Mouse (Mus musculus): ENCODE measurements at regions not wholly inside any gene's neighbourhood (a gene's known extent, or its start where the extent isn't known, plus 50 kb on each side); places are given as distances from the start of the nearest gene placed in this dataset.
"Not testable (repeated sequence)": the region's sequence is repeated elsewhere in the genome, so short reads cannot be mapped to it uniquely, and the experiment has no call there.

DNA sequence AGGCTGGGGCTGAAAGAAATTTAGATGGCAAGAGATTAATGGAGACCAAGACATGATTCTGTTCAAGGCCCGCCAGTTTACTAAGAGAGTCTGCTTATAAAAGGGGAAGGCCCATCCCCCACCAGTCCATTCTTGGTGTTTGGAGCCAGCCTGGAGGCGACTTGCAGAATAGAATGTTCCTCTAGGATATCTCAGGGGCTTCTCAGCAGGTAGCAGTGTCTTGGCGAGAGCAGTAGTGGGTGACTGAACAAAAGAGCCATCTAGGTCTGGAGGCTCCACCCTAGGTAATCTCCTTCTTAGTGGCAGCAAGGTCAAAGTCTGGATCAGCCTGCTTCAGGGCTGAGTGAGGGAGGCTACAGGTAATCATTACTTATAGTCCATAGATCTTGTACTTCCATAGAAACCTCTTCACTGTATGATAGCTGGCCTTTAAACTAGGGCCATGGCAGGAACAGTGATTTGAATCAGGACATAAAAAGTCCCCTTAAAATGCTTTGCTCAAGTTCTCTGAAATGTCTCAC, 166.0 kb upstream of the Gm5538 start:
- DNase-seq, result not testable (repeated sequence)

DNA sequence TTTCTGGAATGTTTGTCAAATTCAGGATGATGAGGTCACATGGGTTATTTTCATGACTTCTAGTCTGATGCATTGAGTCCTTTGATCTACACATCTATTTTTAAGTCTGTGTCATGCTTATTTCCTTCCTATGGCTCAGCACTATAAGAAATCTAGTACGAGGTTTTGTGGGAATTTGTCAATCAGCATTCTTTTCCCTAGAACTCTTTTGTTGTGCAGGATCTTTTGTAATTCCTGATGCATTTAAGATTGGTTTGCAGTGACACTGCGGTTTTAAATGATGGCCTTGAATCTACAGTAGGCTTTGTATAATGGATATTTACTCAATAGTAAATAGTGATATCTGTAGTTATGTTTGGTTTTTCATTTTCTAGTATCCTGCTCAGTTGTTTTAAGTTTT, 187.0 kb upstream of the Gm5538 start:
- no peak for DNase-seq

DNA sequence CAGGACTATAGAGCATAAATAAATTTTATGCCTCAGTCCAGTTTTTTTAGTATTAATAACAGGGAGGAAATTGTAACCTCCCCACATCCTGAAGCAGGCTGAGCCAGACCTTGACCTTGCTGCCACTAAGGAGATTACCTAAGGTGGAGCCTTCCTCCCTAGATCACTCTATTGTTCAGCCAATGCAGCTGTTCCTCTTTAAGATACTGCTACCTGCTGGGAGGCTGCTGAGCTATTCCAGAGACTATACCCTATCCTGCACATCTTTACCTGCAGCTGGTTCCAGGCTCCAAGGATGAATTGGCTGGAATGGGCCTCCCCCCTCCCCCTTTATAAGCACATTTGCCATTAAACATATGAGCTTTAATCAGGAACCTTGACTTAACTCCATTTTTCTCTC, 189.0 kb upstream of the Gm5538 start:
- DNase-seq, result not testable (repeated sequence)

DNA sequence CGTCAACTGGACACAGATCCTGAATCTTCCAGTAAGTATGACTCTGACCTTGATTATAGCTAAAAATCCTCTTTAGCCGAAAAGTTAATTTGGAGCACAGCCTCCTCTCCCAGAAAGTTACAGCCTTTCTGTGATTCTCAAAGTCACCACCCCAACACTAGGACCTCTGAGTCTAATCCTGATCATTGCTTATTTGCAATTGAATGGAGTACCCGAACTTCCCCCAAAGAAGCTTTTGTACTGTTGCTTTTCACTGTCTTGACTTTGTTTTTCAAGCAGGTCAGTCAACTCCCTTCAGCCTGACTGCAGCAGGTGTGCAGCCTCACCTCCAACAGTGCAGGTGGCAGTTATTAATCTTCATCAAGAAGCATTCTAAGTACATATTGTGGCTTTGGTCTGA, 189.7 kb upstream of the Gm5538 start:
- DNase-seq, result not testable (repeated sequence)

DNA sequence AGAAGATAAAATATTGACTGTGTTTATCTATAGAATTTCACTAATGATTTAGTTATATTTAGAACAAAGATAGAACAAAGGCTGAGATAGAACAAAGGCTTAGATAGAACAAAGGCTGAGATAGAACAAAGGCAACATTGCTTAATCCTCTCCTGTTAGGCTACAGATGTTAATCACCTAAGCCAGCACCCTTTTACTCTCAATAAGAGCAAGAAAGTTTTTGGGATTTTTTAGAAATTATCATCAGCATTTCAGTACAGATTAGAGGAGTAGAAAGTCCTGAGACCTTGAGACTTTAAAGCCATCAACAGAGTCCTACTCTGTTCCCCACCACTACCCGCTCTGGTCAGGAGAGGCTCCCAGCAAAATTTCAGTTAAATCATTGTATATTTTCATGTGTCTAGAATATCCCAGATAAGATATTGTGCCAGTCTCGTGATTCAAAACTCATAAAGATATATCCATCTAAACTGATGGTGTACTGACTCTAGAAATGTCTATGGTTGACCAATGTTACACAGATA, 187.2 kb upstream of the Igsf10 start:
- DNase-seq, result no peak

DNA sequence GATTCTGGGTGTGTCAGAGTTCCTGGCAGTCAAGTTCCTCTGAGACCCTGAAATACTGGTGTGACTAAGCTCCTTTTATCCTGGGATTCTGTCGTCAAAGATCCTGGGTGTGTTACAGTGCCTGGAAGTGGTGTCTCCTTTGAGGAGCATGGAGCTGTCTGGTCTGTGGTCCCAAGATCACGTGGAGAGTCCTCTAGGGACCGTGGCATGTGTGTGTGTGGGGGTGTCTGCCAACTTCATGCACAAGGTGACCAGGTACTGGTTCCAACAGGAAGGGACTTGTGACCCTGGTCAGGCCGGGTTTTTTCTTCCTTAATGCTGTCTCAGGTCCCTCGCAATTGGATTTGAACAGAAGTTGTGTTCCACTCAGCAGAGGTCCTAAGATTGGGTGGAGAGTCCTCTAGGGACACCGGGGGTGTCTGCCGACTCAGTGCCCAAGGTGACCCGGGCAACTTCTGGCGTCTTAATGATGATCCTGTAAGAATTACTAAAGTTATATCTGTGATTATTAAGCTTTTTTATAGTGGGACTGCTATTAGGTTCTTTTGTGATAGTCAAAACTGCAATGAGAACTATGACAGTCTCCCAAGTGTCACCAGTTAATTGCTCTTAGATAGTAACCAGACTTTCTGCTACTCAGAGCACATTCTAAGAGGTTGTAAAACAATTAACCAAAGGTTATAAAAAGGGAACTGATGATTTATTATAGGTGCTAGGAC, 186.6 kb upstream of the Igsf10 start:
- DNase-seq, result no peak

DNA sequence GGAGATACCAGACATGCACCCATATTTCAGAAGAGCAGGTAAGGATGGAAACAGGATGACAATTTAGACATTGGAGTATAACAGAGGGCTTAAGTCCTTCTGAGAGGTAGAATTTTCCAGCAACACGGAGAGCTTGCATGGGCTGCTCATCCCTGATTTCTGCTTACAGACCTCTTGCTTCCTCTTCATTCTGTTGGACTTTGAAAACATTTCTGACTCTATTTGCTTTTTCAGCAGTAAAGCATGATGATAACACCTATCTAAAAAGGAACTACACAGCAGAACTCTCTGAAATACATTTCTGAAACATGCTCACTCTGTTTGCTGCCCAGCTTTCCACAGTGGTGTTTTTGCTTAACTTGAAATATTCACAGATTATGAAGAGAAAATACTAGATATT, 176.6 kb upstream of the Igsf10 start:
- no peak for DNase-seq

DNA sequence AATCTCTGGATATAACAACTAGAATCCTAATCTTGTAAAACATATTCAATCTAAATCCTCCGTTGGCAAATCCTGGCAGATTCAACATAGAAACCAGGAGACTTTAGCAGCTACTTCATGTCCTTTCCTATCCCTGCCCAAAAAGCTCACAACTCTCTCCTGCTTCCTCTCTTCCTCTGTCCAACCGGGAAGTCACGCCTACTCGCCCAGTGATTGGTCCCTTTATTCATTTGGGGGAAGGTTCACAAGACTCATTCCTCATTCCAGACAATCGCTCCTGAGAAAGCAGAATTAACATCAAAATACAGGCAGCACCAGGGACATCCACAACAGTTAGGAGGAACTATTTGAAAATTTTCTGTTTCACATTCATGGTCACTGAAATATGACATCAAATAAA, 133.9 kb upstream of the Igsf10 start:
- DNase-seq, result no peak

DNA sequence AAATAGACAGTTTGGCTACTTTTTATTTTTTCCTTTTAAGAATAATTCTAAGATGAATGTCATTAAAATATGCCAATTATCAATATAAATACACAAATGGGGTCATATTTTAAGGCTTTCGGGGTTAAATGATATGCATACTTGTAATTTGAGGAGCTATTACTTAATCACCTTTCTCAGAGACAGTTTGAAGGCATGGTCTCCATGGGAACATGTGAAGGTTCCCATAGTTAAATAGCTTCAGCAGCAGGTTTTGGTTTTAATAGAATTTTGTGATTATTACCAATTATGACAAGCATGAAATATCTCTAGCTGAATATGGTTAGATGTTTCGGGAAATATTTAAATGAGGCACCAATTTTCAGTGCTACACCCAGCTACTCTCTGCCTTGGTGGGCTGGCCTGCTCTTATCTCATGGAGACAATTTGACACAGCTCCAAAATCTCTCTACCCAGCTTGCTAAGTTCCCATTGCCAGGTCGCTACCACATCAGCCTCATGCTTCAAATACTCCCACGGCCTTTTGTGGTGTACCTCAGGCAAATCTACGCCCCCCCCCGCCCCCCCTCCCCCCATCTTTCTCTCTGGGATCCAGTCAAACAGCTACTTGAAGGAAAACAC, 133.4 kb upstream of the Igsf10 start:
- DNase-seq, result no peak

DNA sequence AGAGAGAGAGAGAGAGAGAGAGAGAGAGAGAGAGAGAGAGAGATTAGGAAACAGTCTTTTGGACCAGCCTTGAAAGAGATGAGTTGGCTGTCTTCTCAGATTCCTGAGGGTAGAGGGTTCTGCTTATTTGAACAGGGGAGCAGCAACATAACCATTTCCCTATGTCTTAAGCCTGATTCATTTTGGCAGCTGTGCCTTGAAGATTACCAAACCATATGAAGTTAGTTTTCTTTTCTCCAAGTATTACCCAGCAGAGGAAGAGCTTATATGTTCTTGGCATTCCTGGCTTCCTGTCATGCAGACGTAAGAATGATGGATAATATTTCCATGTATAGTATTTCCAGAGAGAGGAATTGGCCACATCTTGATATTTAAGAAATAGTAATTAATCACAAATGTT, 124.8 kb upstream of the Igsf10 start:
- no peak for DNase-seq

DNA sequence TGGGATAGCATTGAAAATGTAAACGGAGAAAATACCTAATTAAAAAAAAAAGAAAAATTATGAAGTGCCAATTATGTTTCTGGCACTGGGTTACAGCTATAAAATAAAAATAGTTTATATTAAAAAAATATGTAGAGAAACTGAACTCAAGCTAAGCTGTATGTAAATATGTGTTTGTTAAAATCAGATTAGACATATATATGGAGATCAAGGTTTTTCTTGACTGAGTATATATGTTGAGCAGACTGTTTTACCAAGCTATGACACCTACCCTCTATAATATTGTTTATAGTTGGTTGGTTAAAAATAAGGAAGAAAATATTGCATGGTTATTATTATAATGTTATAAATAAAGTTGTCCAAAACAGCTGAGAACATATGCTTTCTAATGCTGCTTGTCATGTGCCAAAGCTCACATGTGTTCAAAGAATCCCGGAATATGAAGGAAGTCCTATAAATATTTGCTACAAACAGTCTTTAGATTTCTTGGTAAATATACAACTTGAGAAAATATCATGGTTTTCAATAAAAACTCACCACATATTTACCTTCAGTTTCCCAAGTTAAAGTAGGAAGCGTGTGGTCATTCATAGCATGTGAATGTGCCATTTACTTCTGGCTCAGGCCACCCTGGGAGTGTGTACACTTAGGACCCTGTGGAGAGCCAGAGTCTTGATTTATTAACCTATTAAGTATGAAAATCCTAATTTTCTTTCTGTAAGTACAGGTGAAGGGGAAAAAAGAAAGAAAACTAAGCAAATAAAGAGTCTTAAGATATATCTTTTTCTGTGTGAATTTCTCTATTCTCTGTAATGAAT, 118.4 kb upstream of the Igsf10 start:
- DNase-seq, result no peak

DNA sequence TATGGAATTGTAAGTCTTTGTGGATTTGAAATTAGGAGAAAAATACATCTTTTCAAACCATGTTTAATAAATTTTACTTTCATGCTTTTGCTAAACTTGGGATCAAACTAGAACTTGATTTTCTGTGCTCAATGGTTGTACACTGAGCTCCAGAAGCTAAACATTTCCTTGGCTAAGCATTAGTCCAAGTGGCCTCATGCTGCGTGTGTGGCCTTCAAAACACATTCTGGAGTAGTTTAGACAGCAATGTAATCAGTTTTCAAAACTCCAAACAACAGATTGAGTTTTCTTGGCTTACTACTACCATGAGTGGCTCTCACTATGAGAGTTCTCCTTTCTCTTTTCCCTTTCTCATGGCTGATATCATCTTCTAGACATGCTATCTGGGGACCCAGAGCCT, 112.7 kb upstream of the Igsf10 start:
- no peak for DNase-seq

DNA sequence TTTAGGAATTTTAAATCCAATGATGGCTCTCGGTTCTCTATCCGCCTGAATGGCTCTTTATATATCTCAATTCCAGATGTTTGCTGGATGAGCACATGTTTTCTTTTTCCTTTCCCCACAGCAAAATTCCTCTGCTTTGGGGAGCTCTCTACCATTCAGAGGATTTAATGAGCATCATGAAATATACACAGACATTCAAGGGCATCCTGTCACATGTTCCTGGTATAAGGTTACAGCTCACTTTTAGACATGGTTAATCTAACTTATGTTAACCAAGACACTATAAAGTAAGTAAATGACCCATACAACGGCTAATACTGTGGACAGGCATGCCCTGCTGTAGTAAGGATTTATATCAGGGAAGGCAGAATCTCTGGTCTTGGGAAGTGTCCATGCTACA, 106.9 kb upstream of the Igsf10 start:
- DNase-seq, result no peak

DNA sequence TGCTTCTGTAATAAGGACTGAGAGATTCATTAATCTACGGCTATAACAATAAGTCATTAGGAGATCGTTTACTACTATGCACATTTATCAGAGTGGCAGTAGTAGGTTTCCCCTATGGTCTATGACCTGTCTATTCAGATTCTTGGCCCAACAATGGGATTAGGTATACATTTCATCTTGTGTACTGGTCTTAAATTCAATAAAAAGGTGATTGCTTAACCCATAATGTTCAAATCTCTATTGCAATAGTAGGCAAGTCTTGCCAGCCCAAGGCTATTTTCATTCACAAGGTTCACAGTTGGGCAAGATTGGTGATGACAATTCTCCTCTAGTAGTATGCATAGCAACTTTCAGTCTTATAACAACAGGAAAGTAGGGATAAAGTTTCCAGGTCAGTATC, 79.4 kb upstream of the Igsf10 start:
- no peak for DNase-seq

DNA sequence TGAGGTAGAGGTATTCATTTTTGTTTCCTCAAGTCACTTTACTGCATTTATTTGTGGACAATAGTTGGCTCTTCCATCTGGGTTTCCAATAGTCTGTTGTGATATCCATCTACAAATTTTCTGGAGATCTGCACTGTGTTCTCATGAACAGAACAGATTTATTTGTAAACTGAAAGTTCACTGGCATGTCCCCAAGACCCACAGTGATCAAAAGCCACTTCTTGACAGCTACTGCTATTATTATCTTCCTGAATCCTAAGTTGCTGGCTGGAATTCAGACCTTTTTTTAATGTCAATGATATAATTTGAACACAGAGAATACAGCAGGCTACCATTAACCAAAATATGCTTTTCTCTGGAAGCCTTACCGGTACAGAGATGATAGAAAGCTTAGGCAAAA, 64.9 kb upstream of the Igsf10 start:
- DNase-seq, result no peak

DNA sequence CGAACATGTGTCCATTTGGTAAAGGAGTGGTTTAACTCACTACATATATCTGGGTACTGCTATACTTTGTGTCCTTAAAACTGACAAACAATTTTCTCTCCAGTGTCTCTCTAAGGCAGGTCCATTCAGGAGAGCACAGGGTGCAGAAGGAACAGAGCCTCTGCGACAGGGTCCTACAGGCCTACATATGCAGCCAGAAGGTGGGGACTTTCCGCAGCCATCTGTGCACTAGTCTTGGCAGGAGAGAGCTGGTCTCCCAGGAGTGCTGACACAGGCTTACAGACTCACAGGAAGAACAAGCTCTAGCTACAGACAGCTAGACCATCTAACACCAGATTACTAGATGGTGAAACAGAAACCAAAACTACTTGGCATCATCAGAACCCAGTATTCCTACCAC, 61.8 kb upstream of the Igsf10 start:
- DNase-seq, result no peak

DNA sequence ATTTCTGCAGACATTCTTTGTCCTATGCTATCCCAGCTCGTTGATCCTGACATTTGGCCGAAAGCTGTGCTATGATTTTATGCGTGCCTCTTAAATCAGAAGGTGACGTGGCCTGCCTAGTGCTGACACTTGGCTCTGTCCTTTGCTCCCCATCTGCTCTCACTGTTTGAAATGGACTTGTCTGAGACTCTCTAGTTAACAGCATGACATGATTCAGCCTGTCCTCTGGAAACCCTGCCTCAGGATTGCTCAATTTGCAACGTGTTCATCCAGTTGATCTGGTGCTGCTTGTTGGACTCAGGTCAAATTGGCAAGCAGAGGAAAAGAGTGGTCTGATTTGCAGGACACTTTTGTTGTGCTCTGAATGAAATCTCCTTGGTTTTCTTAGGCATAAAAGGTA, 57.7 kb upstream of the Igsf10 start:
- peak; percentile 27 to 51 for DNase-seq

DNA sequence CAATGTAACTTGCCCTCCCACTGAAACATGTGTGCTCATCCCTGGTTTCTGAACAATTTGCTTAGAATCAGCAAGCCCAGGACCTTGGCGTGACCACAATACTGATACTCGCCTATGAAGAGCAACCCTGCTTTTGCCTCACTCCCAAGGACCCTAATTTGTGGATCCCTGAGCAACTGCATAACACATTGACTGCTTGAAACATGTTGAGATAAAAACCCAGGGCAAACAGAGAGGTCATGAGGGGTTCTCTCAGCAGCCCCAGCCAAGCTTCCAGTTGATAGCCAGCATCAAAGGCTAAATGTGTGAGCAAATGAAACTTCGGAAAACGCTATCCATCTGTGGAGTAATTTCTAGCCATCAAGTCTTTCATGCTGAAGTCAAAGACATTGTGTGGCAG, 57.2 kb upstream of the Igsf10 start:
- DNase-seq, result no peak

All from kidney, postnatal 25 days (tissue).